Mouse (Mus musculus): ENCODE measurements around the gene Hsf2bp.

The Hsf2bp gene

DNA sequence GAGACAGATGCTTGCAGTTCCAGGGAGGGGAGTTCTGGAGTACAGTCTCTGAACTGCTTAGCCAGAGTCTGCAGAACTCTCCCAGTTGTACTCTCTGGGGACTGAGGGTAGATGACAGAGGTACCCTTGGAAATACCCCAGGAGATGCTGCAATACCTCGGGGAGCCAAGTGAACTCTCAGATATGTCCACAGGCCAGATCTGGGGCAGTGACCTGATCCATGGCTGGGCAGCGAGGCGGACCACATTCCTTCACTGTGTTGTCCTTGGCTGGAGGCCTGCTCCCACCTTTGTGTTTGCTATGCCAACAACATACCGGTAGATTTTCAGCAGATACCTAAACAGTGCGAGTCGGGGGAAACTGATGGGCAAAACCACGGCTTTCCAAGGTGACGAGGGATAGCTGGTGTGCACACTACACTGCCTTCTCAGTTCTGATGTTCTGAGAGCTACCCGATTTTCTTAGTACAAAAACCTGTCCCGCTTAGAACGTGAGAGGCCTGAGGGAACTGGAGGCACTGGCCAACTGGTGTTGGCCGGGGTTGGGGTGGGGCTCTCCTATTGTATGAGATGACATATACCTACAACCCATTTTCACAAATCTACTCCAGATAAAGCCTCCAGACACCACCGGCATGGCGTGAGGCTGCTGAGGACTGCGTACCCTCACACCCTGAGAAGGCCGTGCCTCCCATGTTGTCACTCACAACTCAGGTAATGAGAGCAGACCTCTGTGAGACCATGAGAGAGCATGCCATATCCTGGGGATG, 96.7 kb downstream of the Hsf2bp start:
- DNase-seq (ENCODE audit: extremely low read depth, low read depth, low spot score): no peak

DNA sequence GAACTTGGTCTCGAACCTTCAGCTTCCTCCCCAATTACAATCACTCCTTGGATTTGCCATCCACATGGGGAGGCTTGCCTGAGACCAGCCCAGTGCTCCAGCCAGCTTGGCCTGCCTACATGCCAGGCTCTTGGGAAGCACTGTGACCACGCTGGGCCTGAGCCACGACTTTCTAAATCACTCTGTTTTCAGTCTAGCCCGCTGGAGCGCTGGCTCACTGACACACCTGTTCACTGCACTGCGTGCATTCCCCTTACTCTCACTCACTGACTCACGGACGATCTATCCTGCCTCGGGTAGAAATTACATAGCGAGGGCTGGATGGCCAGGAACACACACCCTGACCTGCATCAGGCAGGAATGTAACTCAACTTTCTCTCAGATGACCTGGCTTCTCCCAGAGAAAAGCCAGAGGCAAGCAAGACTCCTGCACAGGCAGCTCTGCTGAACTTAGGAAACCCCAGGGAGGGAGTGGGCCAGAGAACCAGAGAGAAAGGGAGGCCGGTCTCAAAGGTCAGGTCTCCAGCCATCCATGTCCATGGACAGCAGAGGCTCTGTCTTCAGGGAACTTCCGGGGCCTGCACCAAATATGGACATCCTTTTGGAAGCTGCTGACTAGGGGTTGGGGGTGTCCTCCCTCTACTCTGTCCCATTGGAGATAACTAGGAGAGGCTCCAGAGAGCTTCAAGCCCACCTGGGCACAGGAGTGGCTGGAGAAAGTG, 97.4 kb downstream of the Hsf2bp start:
- no peak for DNase-seq (ENCODE audit: extremely low read depth, low read depth, low spot score)

DNA sequence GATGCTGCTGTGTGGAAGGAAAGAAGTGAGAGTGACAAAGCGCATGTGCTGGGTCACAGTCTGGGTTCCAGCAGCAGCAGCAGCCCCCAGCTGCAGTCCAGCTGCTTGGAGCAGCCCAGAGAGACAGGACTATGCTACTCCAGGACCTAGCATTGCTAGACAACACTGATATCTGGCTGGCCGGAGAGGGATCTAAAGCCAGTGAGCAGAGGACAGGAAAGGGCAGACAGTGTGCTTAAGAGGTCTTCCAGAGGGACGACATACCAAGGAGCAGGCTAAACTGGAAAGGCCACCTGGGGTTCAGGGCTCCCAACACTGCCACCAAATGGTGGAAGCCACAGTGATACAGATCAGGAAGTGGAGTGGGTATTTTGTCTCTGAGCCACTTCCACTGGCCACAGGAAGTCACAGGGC, 99.0 kb downstream of the Hsf2bp start:
- no peak for DNase-seq (ENCODE audit: extremely low read depth, low read depth, low spot score)

DNA sequence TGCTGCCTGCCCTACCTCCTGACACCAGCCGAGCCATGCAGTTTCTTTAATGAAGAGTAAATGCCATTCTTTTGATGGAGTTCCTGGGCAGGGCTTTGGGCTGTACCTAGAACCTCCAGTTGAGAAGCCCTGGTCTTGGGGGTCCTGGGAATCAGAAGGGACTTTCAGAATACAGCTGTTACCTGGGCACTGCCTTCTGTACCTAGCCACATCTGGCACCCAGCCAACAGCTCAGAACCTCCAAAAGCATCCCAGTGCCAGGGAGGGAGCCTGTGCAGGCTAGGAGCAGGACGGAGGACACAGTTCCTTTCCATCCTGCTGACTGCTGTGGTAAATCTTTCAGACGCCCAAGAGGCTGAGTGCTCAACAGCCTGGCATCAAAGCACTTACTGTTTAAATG, 100.3 kb downstream of the Hsf2bp start:
- DNase-seq (ENCODE audit: extremely low read depth, low read depth, low spot score): no peak

DNA sequence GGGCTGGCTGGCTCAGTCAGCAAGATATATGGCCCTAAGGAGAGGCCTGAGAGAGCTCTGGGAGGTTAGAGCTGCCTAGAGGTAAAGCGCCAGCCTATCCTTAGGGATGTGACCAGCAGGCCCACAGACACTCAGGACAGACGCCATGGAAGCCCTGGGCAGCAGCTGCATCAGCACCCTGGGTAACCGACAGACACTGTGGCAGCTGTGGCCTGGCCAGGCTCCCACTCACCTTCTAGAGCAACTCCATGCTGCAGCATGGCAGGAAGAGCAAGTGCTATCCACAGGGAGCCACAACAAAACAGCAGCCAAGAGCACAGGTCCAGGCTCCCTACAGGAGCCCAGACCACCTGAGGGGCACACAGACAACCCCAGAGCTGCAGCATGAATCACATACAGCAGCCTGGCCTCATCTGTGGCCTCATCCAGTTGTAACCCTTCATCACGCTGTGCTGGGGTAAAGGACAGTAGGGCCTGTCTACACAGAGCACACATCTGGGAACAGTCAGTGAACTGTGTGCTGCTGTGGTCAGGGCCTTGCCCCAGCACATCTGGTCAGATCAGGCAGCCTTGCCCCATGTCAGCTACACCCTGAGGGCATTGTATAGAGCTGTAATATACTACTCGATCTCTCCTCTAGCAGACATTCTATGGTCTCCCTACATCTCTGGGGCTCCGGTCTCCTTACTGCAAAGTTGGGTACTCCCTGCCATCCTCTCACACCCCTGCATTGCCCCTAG, 100.9 kb downstream of the Hsf2bp start:
- no peak for DNase-seq (ENCODE audit: extremely low read depth, low read depth, low spot score)

DNA sequence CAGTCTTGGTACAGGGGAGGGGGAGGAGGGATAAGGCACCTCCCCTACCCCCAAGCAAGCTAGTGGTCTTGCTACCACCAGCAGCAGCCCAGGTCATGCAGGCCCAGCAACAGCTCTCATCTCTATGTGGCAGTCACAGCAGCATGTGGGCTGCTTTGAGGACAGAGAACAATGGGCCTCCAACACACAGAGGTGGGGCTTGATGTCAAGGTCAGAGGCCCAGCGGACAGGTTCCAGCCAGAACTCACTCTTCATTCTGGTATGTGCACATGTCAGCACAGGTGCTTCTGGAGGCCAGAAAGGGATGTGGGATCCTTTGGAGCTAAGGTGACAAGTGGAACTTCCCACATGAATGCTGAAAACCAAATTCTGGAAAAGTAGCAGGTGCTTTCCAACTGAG, 102.2 kb downstream of the Hsf2bp start:
- no peak for DNase-seq (ENCODE audit: extremely low read depth, low read depth, low spot score)

DNA sequence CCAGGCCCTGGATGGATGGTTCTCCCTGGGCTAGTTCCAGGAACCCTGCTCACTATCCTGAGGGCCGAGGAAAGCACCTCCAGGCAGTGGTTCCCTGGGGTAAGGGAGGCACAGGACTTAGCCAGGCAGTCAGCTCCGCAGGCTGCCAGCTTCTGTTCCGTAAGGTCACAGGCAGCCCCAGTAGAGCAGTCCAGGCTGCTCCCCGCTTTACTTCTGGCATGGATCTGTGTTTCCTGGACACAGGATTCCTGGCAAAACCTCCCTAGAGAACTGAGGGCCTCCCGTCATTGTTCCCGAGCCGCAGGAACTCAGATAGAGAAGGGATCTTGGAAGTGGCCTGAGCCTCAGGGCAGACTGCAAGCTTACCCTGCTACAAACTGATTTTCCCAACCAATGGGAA, 104.7 kb downstream of the Hsf2bp start:
- DNase-seq (ENCODE audit: extremely low read depth, low read depth, low spot score): no peak

DNA sequence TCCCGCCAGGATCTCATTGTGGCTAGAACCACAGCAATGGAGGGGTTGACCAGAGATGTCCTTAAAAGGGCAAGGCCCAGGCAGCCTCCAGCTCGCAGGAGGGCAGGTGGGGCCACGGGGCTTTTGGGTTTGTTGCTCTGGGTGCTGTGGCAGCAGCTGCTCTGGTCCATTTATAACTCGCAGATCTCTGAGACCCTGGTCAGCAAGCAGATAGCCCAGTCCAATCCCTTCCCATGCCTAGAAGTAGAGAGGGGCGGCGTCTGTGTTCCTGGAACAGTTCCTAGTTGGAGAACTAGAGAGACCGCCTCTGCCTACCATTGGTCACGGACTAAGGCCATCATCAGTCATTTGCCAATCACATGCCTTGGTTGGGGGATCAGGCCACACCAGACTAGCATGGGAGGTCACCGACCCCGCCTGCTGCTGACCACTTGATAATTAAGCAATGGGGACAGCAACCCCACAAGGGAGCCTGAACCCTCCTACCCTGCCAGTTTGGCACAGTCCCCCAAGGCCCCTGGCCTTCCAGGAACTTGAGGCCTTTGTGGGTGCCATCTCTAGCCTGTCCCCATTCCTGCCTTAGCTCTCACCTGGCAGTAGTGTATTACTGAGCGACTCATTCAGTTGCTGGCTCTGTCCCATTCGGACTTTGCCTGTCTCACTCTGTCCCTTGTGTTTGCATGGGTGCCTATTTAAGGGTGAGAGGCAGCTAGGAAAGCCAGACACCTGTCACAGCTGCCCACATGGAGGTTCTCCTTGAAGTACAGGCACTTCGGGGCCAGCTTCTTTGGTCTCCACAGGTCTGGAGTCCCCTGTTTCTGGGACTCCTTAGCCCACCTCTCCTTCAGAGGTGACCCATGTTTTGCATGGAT, 106.1 kb downstream of the Hsf2bp start:
- DNase-seq (ENCODE audit: extremely low read depth, low read depth, low spot score): no peak

DNA sequence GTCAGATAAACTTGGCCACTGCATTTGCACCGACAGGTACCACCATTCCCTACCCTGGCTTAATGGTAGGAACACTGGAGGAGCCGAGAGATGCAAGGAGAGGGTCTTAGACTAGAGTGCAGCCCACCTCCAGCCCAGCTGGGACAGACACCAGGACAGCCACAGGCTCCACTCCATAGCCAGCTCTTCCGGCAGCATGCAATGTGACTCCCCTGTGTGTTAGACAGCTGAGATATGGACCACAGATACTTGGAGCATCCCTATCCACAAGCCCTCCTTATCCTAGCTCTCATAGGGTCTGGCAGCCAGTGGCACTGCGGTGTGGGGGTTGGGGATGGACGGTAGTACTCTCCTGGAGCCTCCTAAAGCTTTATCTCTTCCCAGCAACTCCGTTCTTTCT, 107.1 kb downstream of the Hsf2bp start:
- no peak for DNase-seq (ENCODE audit: extremely low read depth, low read depth, low spot score)

DNA sequence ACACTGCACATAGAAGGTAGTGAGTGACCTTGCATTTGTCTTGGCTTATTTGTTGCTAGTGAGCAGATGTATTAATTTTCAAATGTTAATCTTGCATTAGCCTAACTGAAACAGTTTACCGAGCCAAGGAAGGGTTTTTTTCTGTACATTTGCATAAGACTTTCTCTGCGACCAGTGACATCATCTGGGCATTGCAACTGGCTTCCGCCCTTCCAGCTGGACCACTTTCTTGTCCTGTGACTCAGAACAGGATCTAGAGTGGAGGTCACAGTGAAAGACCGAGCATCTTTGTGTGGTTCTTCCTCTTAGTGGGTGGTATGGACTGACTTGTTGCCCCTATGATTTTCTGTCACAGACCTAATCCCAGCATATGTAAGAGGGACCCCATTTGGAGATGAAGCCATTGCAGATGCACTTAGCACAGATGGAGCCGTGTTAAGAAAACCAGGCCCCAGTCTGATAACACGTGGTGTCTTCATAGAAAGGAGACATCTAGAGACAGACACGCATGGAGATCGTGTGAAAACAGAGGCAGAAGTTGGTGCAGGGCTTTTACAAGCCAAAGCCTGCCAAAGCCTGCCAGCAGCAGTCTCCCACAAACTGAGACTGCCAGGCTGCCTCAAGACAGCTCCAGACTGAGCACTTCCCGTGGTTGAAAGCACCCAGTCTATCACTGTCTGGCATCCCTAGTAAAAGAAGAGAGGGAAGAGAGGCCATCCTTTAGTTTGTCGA, 108.1 kb downstream of the Hsf2bp start:
- DNase-seq (ENCODE audit: extremely low read depth, low read depth, low spot score): no peak

DNA sequence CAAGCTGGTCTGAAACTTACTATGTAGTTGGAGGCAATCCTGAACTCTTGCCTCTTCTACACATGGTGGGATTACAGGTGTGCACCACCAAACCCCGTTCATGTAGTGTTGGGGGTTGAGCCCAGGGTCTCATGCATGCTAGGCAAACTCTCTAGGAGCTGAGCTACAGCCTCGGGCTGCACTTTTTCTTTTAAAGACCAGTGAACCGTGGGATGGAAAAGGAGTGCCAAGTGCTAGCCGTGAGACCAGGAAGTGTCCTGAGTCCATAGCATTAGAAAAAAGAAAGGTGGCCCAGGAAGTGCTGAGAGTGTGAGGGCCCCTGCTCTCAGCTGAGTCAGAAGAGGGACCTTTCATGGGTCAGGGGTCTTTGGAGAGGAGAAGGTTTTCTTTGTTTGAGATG, 111.9 kb downstream of the Hsf2bp start:
- no peak for DNase-seq (ENCODE audit: extremely low read depth, low read depth, low spot score)

DNA sequence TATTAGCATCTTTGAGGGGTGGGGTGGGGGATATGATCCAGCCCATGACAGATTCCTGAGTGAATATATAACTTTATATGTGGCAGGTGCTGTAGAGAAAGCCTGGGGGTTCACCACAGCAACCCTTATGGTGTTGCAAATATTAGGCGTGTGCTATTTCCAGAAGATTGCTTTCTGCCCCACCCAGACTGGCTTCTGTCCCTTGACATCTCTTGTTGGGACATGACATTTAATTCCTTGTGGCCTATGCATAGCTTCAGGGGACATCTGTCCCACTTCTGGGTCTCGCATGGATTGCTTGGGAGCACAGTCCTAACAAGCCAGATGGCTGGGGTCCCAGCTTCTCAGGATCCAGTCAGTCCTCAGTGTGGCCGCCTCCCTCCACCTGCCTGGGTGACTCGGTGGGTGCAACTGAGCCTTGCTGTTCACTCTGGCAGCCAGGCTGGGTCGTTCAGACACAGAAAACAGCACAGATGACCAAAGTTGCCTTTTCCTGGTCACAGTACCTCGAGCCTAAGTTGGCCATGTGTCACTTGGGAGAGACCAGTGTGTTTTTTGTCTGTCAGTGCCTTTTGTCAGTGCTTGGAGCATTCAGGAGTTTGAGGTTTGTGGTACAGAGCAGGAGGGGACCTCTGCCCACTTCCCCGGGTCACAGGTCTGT, 112.7 kb downstream of the Hsf2bp start:
- peak; percentile 45 for DNase-seq (ENCODE audit: extremely low read depth, low read depth, low spot score)

DNA sequence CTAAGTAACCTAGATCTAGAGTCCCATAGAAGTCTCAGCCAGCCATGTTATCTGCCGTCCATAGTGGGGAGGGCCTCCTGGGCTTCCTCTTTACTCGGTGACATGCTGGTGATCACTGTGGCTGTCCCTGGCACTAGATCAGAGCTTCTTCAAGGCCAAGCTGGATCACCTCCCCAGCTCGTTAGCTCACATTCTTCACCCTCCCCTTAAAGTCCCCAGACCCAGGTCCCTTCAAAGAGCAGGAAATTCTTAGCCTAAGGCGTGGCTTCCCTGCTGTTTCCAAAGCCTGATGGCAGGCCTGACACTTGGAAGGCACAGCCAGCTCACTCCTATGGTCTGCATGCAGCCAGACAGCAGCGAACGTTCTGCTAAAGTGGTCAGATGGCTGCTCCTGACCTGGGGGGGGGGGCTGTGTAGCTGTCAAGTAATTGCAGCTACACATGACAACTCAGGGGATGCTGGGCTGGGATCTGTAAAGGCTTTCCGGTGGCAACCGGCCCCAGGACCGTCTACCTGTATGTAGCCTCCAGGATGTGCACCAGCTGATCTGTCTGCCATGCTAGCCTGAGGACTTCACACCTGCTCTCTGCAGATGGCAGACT, 115.5 kb downstream of the Hsf2bp start:
- DNase-seq (ENCODE audit: extremely low read depth, low read depth, low spot score): no peak

DNA sequence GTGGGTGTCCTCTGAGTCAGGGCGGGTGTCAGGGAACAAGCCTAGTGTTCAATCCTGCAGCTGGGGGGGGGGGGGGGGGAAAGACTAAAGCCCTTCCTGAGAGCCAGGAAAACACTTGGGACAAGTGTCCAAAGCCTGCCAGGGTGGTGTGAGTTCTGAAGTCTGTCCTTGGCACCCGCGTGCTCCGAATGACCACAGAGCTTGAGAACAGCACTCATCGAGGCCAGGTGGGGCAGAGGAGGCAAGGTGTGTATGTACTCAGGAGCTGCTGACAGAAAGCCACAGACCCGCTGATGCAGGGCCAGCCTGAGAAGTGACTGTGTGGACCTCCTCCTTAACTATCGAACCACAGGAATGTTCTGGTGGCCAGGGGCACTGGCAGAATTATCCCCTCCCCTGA, 116.5 kb downstream of the Hsf2bp start:
- DNase-seq (ENCODE audit: extremely low read depth, low read depth, low spot score): no peak

DNA sequence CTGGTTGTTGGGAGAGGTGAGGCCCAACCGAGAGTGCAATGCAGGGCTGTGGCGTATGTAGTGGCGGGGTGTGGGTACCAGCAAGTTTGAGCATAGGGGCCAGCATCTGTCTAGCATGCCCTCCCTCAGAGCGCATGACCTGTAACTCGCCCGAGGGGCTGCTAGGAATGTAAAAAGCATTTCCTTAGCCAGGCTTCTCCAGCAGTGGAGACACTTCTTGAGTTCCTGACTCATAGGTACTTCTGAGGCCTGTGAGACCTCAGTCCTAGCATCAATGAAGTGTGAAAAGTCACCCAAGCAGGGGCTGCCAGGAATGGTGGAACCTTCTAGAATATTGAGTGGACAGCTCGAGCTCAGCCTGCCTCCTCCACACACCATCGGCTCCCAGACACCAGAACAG, 117.8 kb downstream of the Hsf2bp start:
- no peak for DNase-seq (ENCODE audit: extremely low read depth, low read depth, low spot score)

DNA sequence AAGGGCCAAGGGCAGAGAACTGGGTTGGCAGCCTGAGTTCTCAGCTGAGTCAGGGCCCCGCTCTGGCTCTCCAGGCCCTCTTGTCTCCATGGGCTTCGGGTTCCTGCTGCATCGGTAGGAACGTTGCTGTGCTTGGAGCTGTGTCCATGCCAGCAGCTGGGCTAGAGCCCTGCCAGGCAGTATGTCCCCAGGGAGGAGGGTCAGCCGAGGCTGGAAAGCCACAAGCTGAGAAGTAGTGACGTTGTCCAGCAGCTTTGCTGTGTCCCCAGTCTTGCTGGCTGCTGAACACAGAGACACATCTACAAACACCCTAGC, 119.7 kb downstream of the Hsf2bp start:
- no peak for DNase-seq (ENCODE audit: extremely low read depth, low read depth, low spot score)

DNA sequence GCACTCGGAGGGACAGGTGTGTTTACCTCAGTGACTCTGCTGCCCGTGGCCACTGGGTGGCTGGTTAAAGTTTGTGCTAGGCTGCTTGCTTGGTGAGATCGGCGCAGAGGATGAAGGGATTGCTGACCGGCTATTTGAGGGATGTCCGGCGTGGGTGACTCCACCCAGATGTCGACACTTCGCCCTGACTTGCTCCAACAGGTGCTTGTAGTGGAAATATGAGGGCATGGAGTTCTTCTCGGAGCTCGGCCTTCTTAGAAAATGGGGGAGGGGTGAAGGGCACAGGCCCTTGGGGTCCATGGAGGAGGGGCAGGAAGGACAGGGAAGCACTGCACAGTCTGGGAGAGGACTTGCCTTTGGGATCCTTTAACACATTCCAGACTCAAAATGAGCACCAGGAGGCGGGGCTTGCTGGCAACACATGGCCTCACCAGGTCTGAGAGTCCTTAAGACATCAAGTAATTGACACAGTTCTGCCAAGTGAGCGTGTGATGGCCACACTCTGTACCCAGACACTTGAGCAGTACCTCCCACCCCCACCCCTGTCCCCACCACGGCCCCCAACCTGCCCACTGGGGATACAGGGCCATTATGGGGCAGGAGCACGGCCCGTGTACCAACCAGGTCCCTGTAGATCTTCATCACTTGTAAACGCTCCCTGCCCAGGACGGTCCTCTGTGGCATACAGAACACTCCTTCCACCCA, 120.2 kb downstream of the Hsf2bp start:
- DNase-seq (ENCODE audit: extremely low read depth, low read depth, low spot score): no peak

DNA sequence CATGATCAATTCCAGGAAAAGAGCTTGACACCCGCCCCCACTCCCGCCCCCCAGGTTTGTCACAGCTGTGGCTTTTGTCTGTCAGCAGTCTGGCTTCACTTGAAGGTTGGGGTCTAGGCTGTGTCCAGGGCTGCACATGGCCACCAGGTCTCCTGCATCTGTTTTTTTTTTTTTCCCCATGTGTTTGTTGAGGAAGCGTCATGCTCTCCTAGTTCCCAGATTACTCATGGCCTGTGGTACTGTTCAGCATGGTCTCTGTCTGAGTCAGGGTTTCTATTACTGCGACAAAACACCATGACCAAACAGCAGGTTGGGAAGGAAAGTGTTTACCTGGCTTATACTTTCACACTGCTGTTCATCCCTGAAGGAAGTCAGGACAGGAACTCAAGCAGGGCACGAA, 121.8 kb downstream of the Hsf2bp start:
- DNase-seq (ENCODE audit: extremely low read depth, low read depth, low spot score): no peak

All from fat pad, adult 2 months (tissue).